9 mouse cellular contexts compared by ENCODE assay signal in the genomic region with DNA sequence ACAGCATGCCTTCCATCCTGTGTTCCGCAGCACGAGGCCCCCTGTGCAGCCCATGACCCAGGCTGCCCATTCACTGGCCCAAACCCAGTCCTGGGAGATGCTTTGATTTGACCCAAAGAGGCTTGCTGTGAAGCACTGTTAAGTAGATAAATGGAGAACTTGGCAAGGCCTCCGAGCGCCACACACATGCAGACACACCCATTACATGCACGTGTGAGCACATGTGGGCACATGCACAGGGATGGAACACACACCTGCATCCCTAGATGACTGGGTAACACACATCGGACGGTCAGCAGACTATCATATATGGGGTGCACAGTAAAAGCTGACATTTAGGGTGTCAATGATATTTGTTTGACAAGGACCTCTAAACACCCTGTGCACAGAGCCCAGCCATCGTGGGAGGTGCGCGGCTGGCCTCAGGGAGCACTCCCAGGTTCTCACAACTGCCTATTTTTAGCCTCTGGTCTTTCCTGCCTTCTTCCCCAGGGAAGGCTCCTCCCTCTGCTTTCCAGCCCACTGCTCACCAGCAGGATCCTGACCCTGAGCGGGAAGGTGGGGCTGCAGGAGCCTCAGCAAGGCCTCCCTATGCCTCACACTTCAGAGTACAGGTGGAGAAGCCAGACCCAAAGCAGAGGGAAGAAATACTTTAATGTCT.
DNase-seq lines count a peak whose midpoint lies in the region; ATAC-seq and TF ChIP-seq lines count a peak whose summit lies in the region.
"Had no signal": no experiment of that assay in that cellular context is flagged by ENCODE, and none has a peak within 500 bp of the region (broad histone marks: within the 10 kb centered on the region; RNA-seq: fewer than 3 reads in every experiment).

No protein-coding gene starts in this region.

- peak; percentile 47 for DNase-seq in gastrocnemius, adult 2 months
- no peak for DNase-seq in gastrocnemius, adult 18-20 months (ENCODE audit: low spot score)
- no peak for DNase-seq in embryonic facial prominence, embryonic 10.5 days (ENCODE audit: low spot score)
- DNase-seq in heart, postnatal 36 days = peak; percentile 39 to 40
- peak; percentile 65 to 78 for DNase-seq in kidney, postnatal 4 days
- DNase-seq in adrenal gland, adult 18-20 months (ENCODE audit: low spot score in 2 of 2) = no peak
- DNase-seq in testis, postnatal 14 days (ENCODE audit: low spot score) = no peak

- no peak for TF ChIP-seq CTCF in gastrocnemius, adult 2 months (IDR thresholded peaks at IDR 0.05)

- peak overlapping the region; percentile 19; the same call in 1 of the 2 replicates for H3K4me3 ChIP-seq in gastrocnemius, adult 2 months
- H3K4me3 ChIP-seq in embryonic facial prominence, embryonic 10.5 days = no peak overlapping the region
- H3K4me3 ChIP-seq: neural tube, embryonic 13.5 days had no signal

- ATAC-seq in inflammation-experienced regulatory T-cells, adult 6 months = no peak

- H3K27me3 ChIP-seq in embryonic facial prominence, embryonic 10.5 days (replicated peaks; ENCODE audit: low read depth, poor library complexity, severe bottlenecking) = no peaks in the 10 kb centered on the region
- H3K27me3 ChIP-seq: neural tube, embryonic 13.5 days had no signal

- peaks cover 81% of the 10 kb centered on the region for H3K4me1 ChIP-seq in embryonic facial prominence, embryonic 10.5 days

- H3K36me3 ChIP-seq in embryonic facial prominence, embryonic 10.5 days (replicated peaks) = no peaks in the 10 kb centered on the region
- H3K36me3 ChIP-seq: neural tube, embryonic 13.5 days had no signal

- no peaks in the 10 kb centered on the region for H3K9me3 ChIP-seq in embryonic facial prominence, embryonic 10.5 days
- H3K9me3 ChIP-seq: neural tube, embryonic 13.5 days had no signal

- H3K27ac ChIP-seq in gastrocnemius, adult 2 months = peak overlapping the region; percentile 76
- peak overlapping the region; percentile 36; the same call in 1 of the 2 replicates for H3K27ac ChIP-seq in embryonic facial prominence, embryonic 10.5 days (replicated peaks)
- H3K27ac ChIP-seq: neural tube, embryonic 13.5 days had no signal

- intact Hi-C loops in gastrocnemius, adult 2 months (cut with DNase I) = no loop called here
- intact Hi-C loops in heart, postnatal 36 days (cut with DNase I) = loop anchor here (5.0 kb wide), 1 partner anchor 40 kb away; no protein-coding TSS in a partner anchor

- WGBS in embryonic facial prominence, embryonic 10.5 days = 64% methylated on average over 11 of the region's 11 CpGs

Comparison
In these comparisons a context has a peak if more than half of its experiments do, and no peak if none do; other contexts are left out.
1. DNase-seq: peak in gastrocnemius, adult 2 months (single experiment), heart, postnatal 36 days (2 of 2) and kidney, postnatal 4 days (2 of 2); none in gastrocnemius, adult 18-20 months (single experiment), embryonic facial prominence, embryonic 10.5 days (single experiment), adrenal gland, adult 18-20 months (0 of 2) and testis, postnatal 14 days (single experiment).